Mouse (Mus musculus): ENCODE data around the gene Tgm1. TPM values are rescaled to one million over a fixed set of nuclear protein-coding genes. Genes with fewer than 3 reads are reported as not detected.

Tgm1 gene
- polyA plus RNA-seq, 1 experiment from 2014 or later: 1.1 TPM

DNA sequence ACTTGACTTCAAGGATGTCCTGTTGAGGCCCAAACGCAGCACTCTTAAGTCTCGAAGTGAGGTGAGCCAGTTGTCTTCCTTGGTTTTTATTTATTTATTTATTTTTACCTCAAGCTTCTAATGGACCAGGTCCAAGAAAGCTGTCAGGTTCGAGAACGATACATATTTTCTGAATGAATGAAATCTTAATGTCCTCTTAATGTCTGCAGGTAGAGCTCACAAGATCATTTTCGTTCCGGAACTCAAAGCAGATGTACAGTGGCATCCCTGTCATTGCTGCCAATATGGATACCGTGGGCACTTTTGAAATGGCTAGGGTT lies 41.0 kb downstream of the Tgm1 start:
- Histone ChIP-seq H3K4me1 (replicated peaks; ENCODE audit: control insufficient read depth, insufficient read depth, low read length) (no peaks in the 10 kb centered on the region), H3K27ac (ENCODE audit: low read depth, low read length) (peak overlapping the region; percentile 17; the same call in 1 of the 2 replicates), H3K4me3 (ENCODE audit: low read depth, low read length) (peak overlapping the region; percentile 64), H3K27me3 (replicated peaks; ENCODE audit: control insufficient read depth, insufficient read depth, low read length) (no peaks in the 10 kb centered on the region), H3K9me3 (ENCODE audit: control insufficient read depth) (no peaks in the 10 kb centered on the region), H3K9ac (ENCODE audit: low read depth, low read length) (no peak overlapping the region), H3K4me2 (replicated peaks; ENCODE audit: low read depth) (peak overlapping the region; percentile 84), H3K36me3 (ENCODE audit: control insufficient read depth, insufficient read depth) (peaks cover 27% of the 10 kb centered on the region; the same call in 1 of the 2 replicates)
- no peak for ATAC-seq
- WGBS: 69% methylated on average over 7 of the region's 7 CpGs
- TF ChIP-seq CTCF (IDR thresholded peaks at IDR 0.05; ENCODE audit: low read depth): no peak

GRCm38 (mm10) chr14:55671833-55672740 lies 41.6 kb downstream of the Tgm1 start, which contains the start of the genes Gmpr2 and Nedd8:
Gmpr2 (plus strand) TSS chr14:55671941.
Nedd8 (minus strand) TSS chr14:55672124.
- Histone ChIP-seq H3K27me3 (replicated peaks; ENCODE audit: control insufficient read depth, insufficient read depth, low read length) (no peaks in the 10 kb centered on the region), H3K27ac (ENCODE audit: low read depth, low read length) (peak within 1 kb of the TSS; percentile 57; the same call in 1 of the 2 replicates), H3K9ac (ENCODE audit: low read depth, low read length) (peak within 1 kb of the TSS; percentile 63), H3K9me3 (ENCODE audit: control insufficient read depth) (no peaks in the 10 kb centered on the region), H3K36me3 (ENCODE audit: control insufficient read depth, insufficient read depth) (peaks cover 23% of the 10 kb centered on the region; the same call in 1 of the 2 replicates), H3K4me1 (replicated peaks; ENCODE audit: control insufficient read depth, insufficient read depth, low read length) (no peaks in the 10 kb centered on the region), H3K4me2 (replicated peaks; ENCODE audit: low read depth) (peak within 1 kb of the TSS; percentile 84), H3K4me3 (ENCODE audit: low read depth, low read length) (peak within 1 kb of the TSS; percentile 64)
- ATAC-seq: peak; percentile 97
- TF ChIP-seq CTCF (IDR thresholded peaks at IDR 0.05; ENCODE audit: low read depth): peak; percentile 29; the same call in 1 of the 2 replicates
- WGBS: 1% methylated on average over 38 of the region's 38 CpGs

- Histone ChIP-seq H3K4me3 (ENCODE audit: low read depth, low read length) (peak overlapping the region; percentile 64), H3K9me3 (ENCODE audit: control insufficient read depth) (no peaks in the 10 kb centered on the region), H3K36me3 (ENCODE audit: control insufficient read depth, insufficient read depth) (peaks cover 20% of the 10 kb centered on the region), H3K27me3 (replicated peaks; ENCODE audit: control insufficient read depth, insufficient read depth, low read length) (no peaks in the 10 kb centered on the region), H3K4me2 (replicated peaks; ENCODE audit: low read depth) (peak overlapping the region; percentile 84), H3K27ac (ENCODE audit: low read depth, low read length) (0 out of 2 replicates have a peak overlapping the region, but pooled peaks have one; percentile 28), H3K4me1 (replicated peaks; ENCODE audit: control insufficient read depth, insufficient read depth, low read length) (no peaks in the 10 kb centered on the region), H3K9ac (ENCODE audit: low read depth, low read length) (peak overlapping the region; percentile 63)
- peak; percentile 5 for ATAC-seq
- WGBS: 0% methylated on average over 12 of the region's 12 CpGs
- no peak for TF ChIP-seq CTCF (IDR thresholded peaks at IDR 0.05; ENCODE audit: low read depth)
These were observed 42.3 kb downstream of the Tgm1 start for GRCm38 (mm10) chr14:55671486-55671832.

- Histone ChIP-seq H3K4me2 (replicated peaks; ENCODE audit: low read depth) (peak overlapping the region; percentile 75), H3K4me3 (ENCODE audit: low read depth, low read length) (peak overlapping the region; percentile 71), H3K27ac (ENCODE audit: low read depth, low read length) (no peak overlapping the region), H3K36me3 (ENCODE audit: control insufficient read depth, insufficient read depth) (peaks cover 12% of the 10 kb centered on the region), H3K9ac (ENCODE audit: low read depth, low read length) (no peak overlapping the region), H3K27me3 (replicated peaks; ENCODE audit: control insufficient read depth, insufficient read depth, low read length) (no peaks in the 10 kb centered on the region), H3K9me3 (ENCODE audit: control insufficient read depth) (no peaks in the 10 kb centered on the region), H3K4me1 (replicated peaks; ENCODE audit: control insufficient read depth, insufficient read depth, low read length) (0 out of 2 replicates have a peak, but pooled peaks cover 4% of the 10 kb centered on the region)
- ATAC-seq: no peak
- no peak for TF ChIP-seq CTCF (IDR thresholded peaks at IDR 0.05; ENCODE audit: low read depth)
- WGBS: 46% methylated on average over 2 of the region's 2 CpGs
These were observed 53.1 kb downstream of the Tgm1 start for GRCm38 (mm10) chr14:55660636-55661035.

- TF ChIP-seq CTCF (IDR thresholded peaks at IDR 0.05; ENCODE audit: low read depth): peak; percentile 75
- Histone ChIP-seq H3K9ac (ENCODE audit: low read depth, low read length) (peak within 1 kb of the TSS; percentile 65), H3K36me3 (ENCODE audit: control insufficient read depth, insufficient read depth) (peaks cover 12% of the 10 kb centered on the region), H3K4me3 (ENCODE audit: low read depth, low read length) (peak within 1 kb of the TSS; percentile 71), H3K4me2 (replicated peaks; ENCODE audit: low read depth) (peak within 1 kb of the TSS; percentile 75), H3K4me1 (replicated peaks; ENCODE audit: control insufficient read depth, insufficient read depth, low read length) (0 out of 2 replicates have a peak, but pooled peaks cover 4% of the 10 kb centered on the region), H3K27ac (ENCODE audit: low read depth, low read length) (peak within 1 kb of the TSS; percentile 87), H3K27me3 (replicated peaks; ENCODE audit: control insufficient read depth, insufficient read depth, low read length) (no peaks in the 10 kb centered on the region), H3K9me3 (ENCODE audit: control insufficient read depth) (no peaks in the 10 kb centered on the region)
- WGBS: under 1% methylated on average over 39 of the region's 39 CpGs
- ATAC-seq: peak; percentile 73
These were observed 53.7 kb downstream of the Tgm1 start, which contains the start of gene Mdp1 for GRCm38 (mm10) chr14:55659960-55660573. Mdp1 (minus strand) TSS chr14:55660508.

- peak; percentile 96 for ATAC-seq
- Histone ChIP-seq H3K27ac (ENCODE audit: low read depth, low read length) (peak overlapping the region; percentile 87), H3K9me3 (ENCODE audit: control insufficient read depth) (no peaks in the 10 kb centered on the region), H3K9ac (ENCODE audit: low read depth, low read length) (no peak overlapping the region), H3K4me1 (replicated peaks; ENCODE audit: control insufficient read depth, insufficient read depth, low read length) (0 out of 2 replicates have a peak, but pooled peaks cover 4% of the 10 kb centered on the region), H3K4me2 (replicated peaks; ENCODE audit: low read depth) (0 out of 2 replicates have a peak overlapping the region, but pooled peaks have one; percentile 0), H3K4me3 (ENCODE audit: low read depth, low read length) (no peak overlapping the region), H3K36me3 (ENCODE audit: control insufficient read depth, insufficient read depth) (peaks cover 4% of the 10 kb centered on the region), H3K27me3 (replicated peaks; ENCODE audit: control insufficient read depth, insufficient read depth, low read length) (no peaks in the 10 kb centered on the region)
- WGBS: 42% methylated on average over 5 of the region's 5 CpGs
- no peak for TF ChIP-seq CTCF (IDR thresholded peaks at IDR 0.05; ENCODE audit: low read depth)
These were observed 55.7 kb downstream of the Tgm1 start for GRCm38 (mm10) chr14:55658011-55658410.
